ENCODE assay signal across 28 mouse cellular contexts in the genomic region with DNA sequence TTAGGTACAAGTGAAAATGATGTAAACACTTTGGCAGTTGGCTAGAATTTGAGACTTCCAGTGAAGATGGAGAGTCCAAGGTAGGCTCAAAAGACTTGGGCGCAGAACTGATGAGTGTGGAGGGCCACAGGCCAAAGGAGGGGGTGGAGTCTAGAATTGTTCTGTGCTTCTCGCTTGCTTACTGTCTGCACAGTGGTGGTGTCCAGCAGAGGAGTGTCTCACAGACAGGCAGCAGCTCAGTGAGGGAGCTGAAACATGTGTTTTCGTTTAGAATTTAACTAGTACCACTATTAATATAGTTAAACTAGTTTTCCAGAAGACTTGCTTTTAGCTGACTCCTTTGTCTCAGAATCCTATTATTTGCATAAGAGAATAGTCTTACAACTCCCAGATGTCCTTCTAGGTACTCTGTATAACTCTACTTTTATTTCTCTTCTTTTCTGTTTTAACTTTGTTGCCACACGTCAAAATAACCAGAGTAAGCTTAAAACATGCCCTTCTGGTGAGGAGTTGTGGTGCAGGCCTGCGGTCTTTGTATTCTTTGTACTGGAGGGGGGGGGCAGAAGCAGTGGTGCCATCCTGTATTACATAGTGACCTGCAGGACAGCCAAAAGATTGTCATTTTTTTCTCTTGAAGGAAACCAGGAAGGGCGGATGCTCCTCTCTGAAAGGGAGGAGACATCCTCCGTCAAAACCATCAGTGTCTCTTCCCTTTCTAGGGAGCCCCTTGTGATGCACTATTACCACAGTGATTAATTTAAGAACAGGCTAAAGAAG.
DNase-seq lines count a peak whose midpoint lies in the region; ATAC-seq and TF ChIP-seq lines count a peak whose summit lies in the region.
"Had no signal": no experiment of that assay in that cellular context is flagged by ENCODE, and none has a peak within 500 bp of the region (broad histone marks: within the 10 kb centered on the region; RNA-seq: fewer than 3 reads in every experiment).

No protein-coding gene starts in this region.

- peak; percentile 97 for ATAC-seq in kidney, embryonic 16.5 days (ENCODE audit: low FRiP score, low TSS enrichment)
- ATAC-seq: forebrain, postnatal 0 days; intestine, embryonic 16.5 days; midbrain, embryonic 13.5 days had no signal

- H3K4me3 ChIP-seq in kidney, adult 2 months (ENCODE audit: insufficient read depth, low read depth, low read length), result no peak overlapping the region
- H3K4me3 ChIP-seq in kidney, embryonic 16.5 days (ENCODE audit: low read length), result no peak overlapping the region
- H3K4me3 ChIP-seq: erythroblast, embryonic 14.5 days; forebrain, embryonic 12.5 days; heart, embryonic 10.5 days; heart, embryonic 15.5 days; hindbrain, embryonic 12.5 days; liver, embryonic 15.5 days; midbrain, embryonic 13.5 days; neural tube, embryonic 13.5 days had no signal

- no peaks in the 10 kb centered on the region for H3K27me3 ChIP-seq in kidney, adult 2 months (replicated peaks; ENCODE audit: control insufficient read depth, insufficient read depth, low read length)
- H3K27me3 ChIP-seq in kidney, embryonic 16.5 days (ENCODE audit: insufficient read depth, low read length), result no peaks in the 10 kb centered on the region
- H3K27me3 ChIP-seq: forebrain, embryonic 12.5 days; heart, embryonic 15.5 days; hindbrain, embryonic 12.5 days; liver, embryonic 15.5 days; midbrain, embryonic 13.5 days; neural tube, embryonic 13.5 days had no signal

- H3K4me2 ChIP-seq in kidney, embryonic 16.5 days (replicated peaks; ENCODE audit: low read depth, low read length), result no peak overlapping the region
- H3K4me2 ChIP-seq: forebrain, embryonic 12.5 days; heart, embryonic 15.5 days; hindbrain, embryonic 12.5 days; liver, embryonic 15.5 days; lung, embryonic 14.5 days; midbrain, embryonic 13.5 days; neural tube, embryonic 13.5 days had no signal

- WGBS in kidney, adult 2 months, result 50% methylated on average over 7 of the region's 7 CpGs
- 66% methylated on average over 7 of the region's 7 CpGs for WGBS in kidney, embryonic 16.5 days

- TF ChIP-seq POLR2A in kidney, adult 2 months (IDR thresholded peaks at IDR 0.05; ENCODE audit: low read depth, low read length), result no peak

- no peaks in the 10 kb centered on the region for H3K36me3 ChIP-seq in kidney, adult 2 months (ENCODE audit: control insufficient read depth, insufficient read depth, low read length)
- H3K36me3 ChIP-seq in kidney, embryonic 16.5 days (ENCODE audit: insufficient read depth, low read length), result no peaks in the 10 kb centered on the region
- H3K36me3 ChIP-seq: forebrain, embryonic 12.5 days; G1E; heart, embryonic 10.5 days; heart, embryonic 15.5 days; hindbrain, embryonic 12.5 days; liver, embryonic 15.5 days; midbrain, embryonic 13.5 days; neural tube, embryonic 13.5 days had no signal

- H3K27ac ChIP-seq in kidney, adult 2 months (ENCODE audit: insufficient read depth, low read depth, low read length), result no peak overlapping the region
- peak overlapping the region; percentile 63 for H3K27ac ChIP-seq in kidney, embryonic 16.5 days (ENCODE audit: low read length)
- H3K27ac ChIP-seq: forebrain, embryonic 12.5 days; heart, embryonic 10.5 days; heart, embryonic 15.5 days; hindbrain, embryonic 12.5 days; liver, embryonic 15.5 days; macrophage; midbrain, embryonic 13.5 days; neural tube, embryonic 13.5 days had no signal

- H3K9ac ChIP-seq in kidney, embryonic 16.5 days (replicated peaks; ENCODE audit: low read length), result no peak overlapping the region
- H3K9ac ChIP-seq: forebrain, embryonic 12.5 days; forebrain, postnatal 0 days; heart, embryonic 15.5 days; hindbrain, embryonic 12.5 days; liver, embryonic 15.5 days; lung, embryonic 14.5 days; midbrain, embryonic 13.5 days; neural tube, embryonic 13.5 days had no signal

- no peaks in the 10 kb centered on the region for H3K4me1 ChIP-seq in kidney, adult 2 months (ENCODE audit: control insufficient read depth, insufficient read depth, low read length)
- H3K4me1 ChIP-seq in kidney, embryonic 16.5 days (ENCODE audit: insufficient read depth, low read length), result no peaks in the 10 kb centered on the region
- H3K4me1 ChIP-seq: forebrain, embryonic 12.5 days; heart, embryonic 10.5 days; heart, embryonic 15.5 days; hindbrain, embryonic 12.5 days; liver, embryonic 15.5 days; midbrain, embryonic 13.5 days; neural tube, embryonic 13.5 days had no signal

- TF ChIP-seq CTCF in kidney, adult 2 months (conservative IDR thresholded peaks at IDR 0.05; ENCODE audit: insufficient read depth, insufficient read length, low read depth, low read length), result no peak

- H3K9me3 ChIP-seq in kidney, embryonic 16.5 days (ENCODE audit: low read length), result no peaks in the 10 kb centered on the region
- H3K9me3 ChIP-seq: forebrain, embryonic 12.5 days; G1E; heart, embryonic 10.5 days; heart, embryonic 15.5 days; hindbrain, embryonic 12.5 days; liver, embryonic 15.5 days; midbrain, embryonic 13.5 days; neural tube, embryonic 13.5 days had no signal

- DNase-seq in kidney, adult 11 months, result peak; percentile 5
- DNase-seq in kidney, adult 18-20 months, result no peak
- peak; percentile 58 for DNase-seq in kidney, adult 2 months
- peak; percentile 18 for DNase-seq in kidney, postnatal 36 days
- DNase-seq in right cerebral cortex, postnatal 36 days (ENCODE audit: low spot score in 2 of 2), result no peak
- DNase-seq in layer of hippocampus, adult 9-11 months, result no peak
- DNase-seq: adrenal gland, postnatal 25 days; cerebellum, adult 11-12 months; cerebellum, adult 9-11 months; embryo, embryonic 11 days; forebrain, postnatal 0 days; gastrocnemius, postnatal 14 days; heart, postnatal 36 days; layer of hippocampus, postnatal 36 days; lung, embryonic 14.5 days; thymus, postnatal 4 days had no signal

Comparison
In these comparisons a context has a peak if more than half of its experiments do, and no peak if none do; other contexts are left out.
1. DNase-seq: peak in kidney, adult 11 months (single experiment), kidney, adult 2 months (single experiment) and kidney, postnatal 36 days (2 of 2); none in kidney, adult 18-20 months (single experiment), right cerebral cortex, postnatal 36 days (0 of 2) and layer of hippocampus, adult 9-11 months (single experiment).